Mouse (Mus musculus): Measurements from ENCODE around the gene Nedd4.

GRCm38 (mm10) chr9:72681652-72682228 is 19.6 kb downstream of the Nedd4 start:
- no peak for TF ChIP-seq CTCF (IDR thresholded peaks at IDR 0.05; ENCODE audit: extremely low read depth, insufficient read length, insufficient replicate concordance, low read depth, low read length)
- TF ChIP-seq POLR2A (IDR thresholded peaks at IDR 0.05; ENCODE audit: low read depth, low read length), result no peak
